Mouse (Mus musculus) thymus, postnatal 36 days (tissue): ENCODE measurements around the gene Cluap1.
"Not testable (repeated sequence)": the region's sequence is repeated elsewhere in the genome, so short reads cannot be mapped to it uniquely, and the experiment has no call there.

Experiments
- DNase-seq, 2 experiments: peaks; one replicate each; pipeline ENCODE4 v3.0.0; 2022; ENCODE audit warnings: mixed read lengths in 2 of 2

Cluap1 gene

GRCm38 (mm10) chr16:3951141-3951540 is 42.5 kb downstream of the Cluap1 start:
- no peak for DNase-seq

- DNase-seq: no peak
Observed at GRCm38 (mm10) chr16:3956369-3956768, 47.8 kb downstream of the Cluap1 start.

- no peak for DNase-seq
Observed at GRCm38 (mm10) chr16:3959261-3959660, 50.7 kb downstream of the Cluap1 start.

GRCm38 (mm10) chr16:3964990-3965389 is 56.4 kb downstream of the Cluap1 start:
- no peak for DNase-seq

- no peak for DNase-seq
Observed at GRCm38 (mm10) chr16:3965534-3965933, 56.9 kb downstream of the Cluap1 start.

GRCm38 (mm10) chr16:3974456-3974855 is 65.9 kb downstream of the Cluap1 start:
- DNase-seq: not testable (repeated sequence)

GRCm38 (mm10) chr16:3975658-3976057 is 67.1 kb downstream of the Cluap1 start:
- peak in 1 of 2 experiments; percentile 8 for DNase-seq

- DNase-seq: peak; percentile 66 to 74
Observed at GRCm38 (mm10) chr16:3976251-3976671, 67.7 kb downstream of the Cluap1 start, which contains the start of gene Nlrc3. TSS of gene Nlrc3 (minus strand) at chr16:3976632.

- DNase-seq: no peak
Observed at GRCm38 (mm10) chr16:3976712-3977111, 68.1 kb downstream of the Cluap1 start.

GRCm38 (mm10) chr16:3982173-3982572 is 73.6 kb downstream of the Cluap1 start:
- DNase-seq: no peak

GRCm38 (mm10) chr16:3983146-3983700 is 74.6 kb downstream of the Cluap1 start:
- no peak for DNase-seq

GRCm38 (mm10) chr16:3988410-3988809 is 79.8 kb downstream of the Cluap1 start:
- no peak for DNase-seq
